Mouse (Mus musculus) G1E (cell line): ENCODE measurements around the gene Speg.

Source experiments
- CTCF ChIP-seq: IDR thresholded peaks from 2 replicates; pipeline ENCODE4 v1.5.1; 2012; ENCODE audit warnings: low read depth, low read length, inconsistent platforms, mixed read lengths
- TAL1 ChIP-seq: conservative IDR thresholded peaks from 2 replicates; pipeline ENCODE4 v1.6.1; 2012; ENCODE audit warnings: low read depth, low read length, inconsistent platforms, mixed read lengths

- no peak for TF ChIP-seq CTCF
- TF ChIP-seq TAL1, result no peak
Measured at GRCm38 (mm10) chr1:75455433-75455832, 80.3 kb downstream of the Speg start.
